Mouse (Mus musculus): ENCODE measurements at regions not wholly inside any gene's neighbourhood (a gene's known extent, or its start where the extent isn't known, plus 50 kb on each side); places are given as distances from the start of the nearest gene placed in this dataset.

GRCm38 (mm10) chr19:37497161-37497560, 53.1 kb upstream of the Exoc6 start:
- no peak for TF ChIP-seq CTCF (IDR thresholded peaks at IDR 0.05; ENCODE audit: low read depth)

GRCm38 (mm10) chr19:37498438-37498837, 51.8 kb upstream of the Exoc6 start:
- ATAC-seq, result no peak
- Histone ChIP-seq H3K9ac (ENCODE audit: low read depth, low read length) (no peak overlapping the region), H3K27ac (ENCODE audit: low read depth, low read length) (no peak overlapping the region), H3K4me2 (replicated peaks; ENCODE audit: low read depth) (no peak overlapping the region), H3K4me3 (ENCODE audit: low read depth, low read length) (no peak overlapping the region), H3K4me1 (replicated peaks; ENCODE audit: control insufficient read depth, insufficient read depth, low read length) (no peaks in the 10 kb centered on the region), H3K27me3 (replicated peaks; ENCODE audit: control insufficient read depth, insufficient read depth, low read length) (no peaks in the 10 kb centered on the region), H3K9me3 (ENCODE audit: control insufficient read depth) (no peaks in the 10 kb centered on the region), H3K36me3 (ENCODE audit: control insufficient read depth, insufficient read depth) (no peaks in the 10 kb centered on the region)
- WGBS, result 84% methylated on average over 3 of the region's 3 CpGs
- TF ChIP-seq CTCF (IDR thresholded peaks at IDR 0.05; ENCODE audit: low read depth), result no peak

More at GRCm38 (mm10) chr19:37497161-37497560, 53.1 kb upstream of the Exoc6 start:
- ATAC-seq, result no peak
- Histone ChIP-seq H3K9ac (ENCODE audit: low read depth, low read length) (no peak overlapping the region), H3K4me3 (ENCODE audit: low read depth, low read length) (no peak overlapping the region), H3K4me2 (replicated peaks; ENCODE audit: low read depth) (no peak overlapping the region), H3K27me3 (replicated peaks; ENCODE audit: control insufficient read depth, insufficient read depth, low read length) (no peaks in the 10 kb centered on the region), H3K36me3 (ENCODE audit: control insufficient read depth, insufficient read depth) (no peaks in the 10 kb centered on the region), H3K27ac (ENCODE audit: low read depth, low read length) (no peak overlapping the region), H3K4me1 (replicated peaks; ENCODE audit: control insufficient read depth, insufficient read depth, low read length) (no peaks in the 10 kb centered on the region), H3K9me3 (ENCODE audit: control insufficient read depth) (no peaks in the 10 kb centered on the region)
- WGBS, result 95% methylated on average over 8 of the region's 8 CpGs

Measured in intestine, postnatal 0 days (tissue).